Mouse (Mus musculus): ENCODE measurements around the gene Zc3hc1. TPM values are rescaled to one million over a fixed set of nuclear protein-coding genes. Genes with fewer than 3 reads are reported as not detected.
A peak's percentile ranks its signal among the peaks of the same experiment; 100 is the strongest.
"Not testable (repeated sequence)": the region's sequence is repeated elsewhere in the genome, so short reads cannot be mapped to it uniquely, and the experiment has no call there.

Zc3hc1 gene
- polyA plus RNA-seq, 1 experiment from 2014 or later: 83.7 TPM

- Histone ChIP-seq H3K4me1 (peaks cover 32% of the 10 kb centered on the region), H3K27me3 (ENCODE audit: low read depth, poor library complexity, severe bottlenecking) (no peaks in the 10 kb centered on the region), H3K9me3 (replicated peaks) (no peaks in the 10 kb centered on the region), H3K4me3 (peak overlapping the region; percentile 99), H3K36me3 (peaks cover 6% of the 10 kb centered on the region), H3K27ac (replicated peaks) (peak overlapping the region; percentile 98)
- no peak for DNase-seq (ENCODE audit: low spot score)
- under 1% methylated on average over 29 of the region's 29 CpGs for WGBS
Measured at GRCm38 (mm10) chr6:30402091-30402491, 11.3 kb upstream of the Zc3hc1 start.

GRCm38 (mm10) chr6:30401308-30402015 is 10.6 kb upstream of the Zc3hc1 start, which contains the start of gene Klhdc10:
TSS of gene Klhdc10 (plus strand) at chr6:30401868.
- Histone ChIP-seq H3K4me3 (peak within 1 kb of the TSS; percentile 99), H3K27me3 (ENCODE audit: low read depth, poor library complexity, severe bottlenecking) (no peaks in the 10 kb centered on the region), H3K4me1 (peaks cover 32% of the 10 kb centered on the region), H3K9me3 (replicated peaks) (no peaks in the 10 kb centered on the region), H3K27ac (replicated peaks) (peak within 1 kb of the TSS; percentile 98), H3K36me3 (no peaks in the 10 kb centered on the region)
- peak; percentile 100 for DNase-seq (ENCODE audit: low spot score)
- under 1% methylated on average over 41 of the region's 41 CpGs for WGBS

GRCm38 (mm10) chr6:30400716-30401115 is 9.9 kb upstream of the Zc3hc1 start:
- WGBS: 10% methylated on average over 7 of the region's 7 CpGs
- no peaks in the 10 kb centered on the region for H3K27me3 ChIP-seq (ENCODE audit: low read depth, poor library complexity, severe bottlenecking)
- no peaks in the 10 kb centered on the region for H3K36me3 ChIP-seq
- H3K9me3 ChIP-seq (replicated peaks): no peaks in the 10 kb centered on the region
- peaks cover 32% of the 10 kb centered on the region for H3K4me1 ChIP-seq
- DNase-seq (ENCODE audit: low spot score): no peak
- H3K27ac ChIP-seq (replicated peaks): peak overlapping the region; percentile 98
- H3K4me3 ChIP-seq: peak overlapping the region; percentile 99

GRCm38 (mm10) chr6:30400146-30400545 is 9.3 kb upstream of the Zc3hc1 start:
- H3K27me3 ChIP-seq (ENCODE audit: low read depth, poor library complexity, severe bottlenecking): no peaks in the 10 kb centered on the region
- H3K27ac ChIP-seq (replicated peaks): peak overlapping the region; percentile 98
- H3K36me3 ChIP-seq: no peaks in the 10 kb centered on the region
- peak overlapping the region; percentile 99; the same call in 1 of the 2 replicates for H3K4me3 ChIP-seq
- 80% methylated on average over 5 of the region's 5 CpGs for WGBS
- peaks cover 32% of the 10 kb centered on the region for H3K4me1 ChIP-seq
- no peak for DNase-seq (ENCODE audit: low spot score)
- no peaks in the 10 kb centered on the region for H3K9me3 ChIP-seq (replicated peaks)

- no peak for DNase-seq (ENCODE audit: low spot score)
Measured at GRCm38 (mm10) chr6:30391996-30392395, 1.2 kb upstream of the Zc3hc1 start.

GRCm38 (mm10) chr6:30390271-30390670 is 557 bp downstream of the Zc3hc1 start:
- H3K36me3 ChIP-seq: peaks cover 26% of the 10 kb centered on the region
- H3K4me3 ChIP-seq: peak overlapping the region; percentile 86
- H3K27me3 ChIP-seq (ENCODE audit: low read depth, poor library complexity, severe bottlenecking); DNase-seq (ENCODE audit: low spot score); H3K9me3 ChIP-seq (replicated peaks); H3K4me1 ChIP-seq: not testable (repeated sequence)
- H3K27ac ChIP-seq (replicated peaks): peak overlapping the region; percentile 92
- 36% methylated on average over 4 of the region's 4 CpGs for WGBS

More at GRCm38 (mm10) chr6:30391996-30392395, 1.2 kb upstream of the Zc3hc1 start:
- no peak overlapping the region for H3K4me3 ChIP-seq
- H3K27ac ChIP-seq (replicated peaks): no peak overlapping the region
- H3K36me3 ChIP-seq: peaks cover 8% of the 10 kb centered on the region
- no peaks in the 10 kb centered on the region for H3K9me3 ChIP-seq (replicated peaks)
- 87% methylated on average over 7 of the region's 7 CpGs for WGBS
- peaks cover 5% of the 10 kb centered on the region; the same call in 1 of the 2 replicates for H3K4me1 ChIP-seq
- H3K27me3 ChIP-seq (ENCODE audit: low read depth, poor library complexity, severe bottlenecking): no peaks in the 10 kb centered on the region

GRCm38 (mm10) chr6:30381116-30381515 is 9.7 kb downstream of the Zc3hc1 start:
- no peaks in the 10 kb centered on the region for H3K4me1 ChIP-seq
- WGBS: 74% methylated on average over 3 of the region's 3 CpGs
- no peak for DNase-seq (ENCODE audit: low spot score)
- peaks cover 94% of the 10 kb centered on the region for H3K36me3 ChIP-seq
- no peak overlapping the region for H3K4me3 ChIP-seq
- H3K9me3 ChIP-seq (replicated peaks): no peaks in the 10 kb centered on the region
- H3K27ac ChIP-seq (replicated peaks): no peak overlapping the region
- H3K27me3 ChIP-seq (ENCODE audit: low read depth, poor library complexity, severe bottlenecking): no peaks in the 10 kb centered on the region

GRCm38 (mm10) chr6:30375791-30376190 is 15.0 kb downstream of the Zc3hc1 start:
- no peak for DNase-seq (ENCODE audit: low spot score)
- H3K4me1 ChIP-seq: no peaks in the 10 kb centered on the region
- no peak overlapping the region for H3K27ac ChIP-seq (replicated peaks)
- peaks cover 95% of the 10 kb centered on the region for H3K36me3 ChIP-seq
- WGBS: 90% methylated on average over 1 of the region's 1 CpGs
- H3K27me3 ChIP-seq (ENCODE audit: low read depth, poor library complexity, severe bottlenecking): no peaks in the 10 kb centered on the region
- no peaks in the 10 kb centered on the region for H3K9me3 ChIP-seq (replicated peaks)
- no peak overlapping the region for H3K4me3 ChIP-seq

- no peaks in the 10 kb centered on the region for H3K4me1 ChIP-seq
- H3K27ac ChIP-seq (replicated peaks): no peak overlapping the region
- no peak for DNase-seq (ENCODE audit: low spot score)
- no peaks in the 10 kb centered on the region for H3K27me3 ChIP-seq (ENCODE audit: low read depth, poor library complexity, severe bottlenecking)
- H3K4me3 ChIP-seq: no peak overlapping the region
- WGBS: 91% methylated on average over 16 of the region's 16 CpGs
- no peaks in the 10 kb centered on the region for H3K9me3 ChIP-seq (replicated peaks)
- H3K36me3 ChIP-seq: peaks cover 95% of the 10 kb centered on the region
Measured at GRCm38 (mm10) chr6:30374731-30375510, 15.9 kb downstream of the Zc3hc1 start.

- no peak for DNase-seq (ENCODE audit: low spot score)
- H3K36me3 ChIP-seq: peaks cover 100% of the 10 kb centered on the region
- no peaks in the 10 kb centered on the region for H3K9me3 ChIP-seq (replicated peaks)
- H3K4me3 ChIP-seq: no peak overlapping the region
- H3K27ac ChIP-seq (replicated peaks): no peak overlapping the region
- H3K4me1 ChIP-seq: no peaks in the 10 kb centered on the region
- WGBS: 94% methylated on average over 17 of the region's 17 CpGs
- H3K27me3 ChIP-seq (ENCODE audit: low read depth, poor library complexity, severe bottlenecking): no peaks in the 10 kb centered on the region
Measured at GRCm38 (mm10) chr6:30372627-30373369, 18.0 kb downstream of the Zc3hc1 start.

GRCm38 (mm10) chr6:30369291-30369690 is 21.5 kb downstream of the Zc3hc1 start:
- Histone ChIP-seq H3K27me3 (ENCODE audit: low read depth, poor library complexity, severe bottlenecking) (no peaks in the 10 kb centered on the region), H3K4me1 (no peaks in the 10 kb centered on the region), H3K4me3 (no peak overlapping the region), H3K27ac (replicated peaks) (no peak overlapping the region), H3K36me3 (peaks cover 99% of the 10 kb centered on the region), H3K9me3 (replicated peaks) (no peaks in the 10 kb centered on the region)
- WGBS: 92% methylated on average over 3 of the region's 3 CpGs
- no peak for DNase-seq (ENCODE audit: low spot score)

- H3K4me1 ChIP-seq: 0 out of 2 replicates have a peak, but pooled peaks cover 3% of the 10 kb centered on the region
- no peak for DNase-seq (ENCODE audit: low spot score)
- no peaks in the 10 kb centered on the region for H3K27me3 ChIP-seq (ENCODE audit: low read depth, poor library complexity, severe bottlenecking)
- peaks cover 64% of the 10 kb centered on the region for H3K36me3 ChIP-seq
- no peak overlapping the region for H3K4me3 ChIP-seq
- no peak overlapping the region for H3K27ac ChIP-seq (replicated peaks)
- H3K9me3 ChIP-seq (replicated peaks): no peaks in the 10 kb centered on the region
- WGBS: 64% methylated on average over 5 of the region's 5 CpGs
Measured at GRCm38 (mm10) chr6:30363808-30364207, 27.0 kb downstream of the Zc3hc1 start.

Data from midbrain, embryonic 10.5 days (tissue).